Mouse (Mus musculus): ENCODE measurements at regions not wholly inside any gene's neighbourhood (a gene's known extent, or its start where the extent isn't known, plus 50 kb on each side); places are given as distances from the start of the nearest gene placed in this dataset.

- TF ChIP-seq EP300 (IDR thresholded peaks at IDR 0.05; ENCODE audit: insufficient read depth, low read depth, low read length) (no peak), POLR2A (IDR thresholded peaks at IDR 0.05; ENCODE audit: insufficient read depth, low read depth, low read length) (no peak), CTCF (IDR thresholded peaks at IDR 0.05) (no peak)
- Histone ChIP-seq H3K36me3 (ENCODE audit: control insufficient read depth, insufficient read depth, low read length) (peaks cover 4% of the 10 kb centered on the region), H3K9ac (ENCODE audit: low read depth, low read length) (no peak overlapping the region), H3K27ac (peak overlapping the region; percentile 20), H3K79me2 (replicated peaks; ENCODE audit: control insufficient read depth, insufficient read depth, low read length) (no peaks in the 10 kb centered on the region), H3K4me3 (no peak overlapping the region), H3K4me1 (ENCODE audit: control insufficient read depth, insufficient read depth, low read length) (peaks cover 15% of the 10 kb centered on the region), H3K27me3 (ENCODE audit: control insufficient read depth, insufficient read depth, low read length) (no peaks in the 10 kb centered on the region)
- intact Hi-C loops (cut with DNase I), result no loop called here
- WGBS, result 81% methylated on average over 5 of the region's 5 CpGs
- DNase-seq, result no peak
Measured at GRCm38 (mm10) chr2:75773431-75773830, 58.5 kb upstream of the Agps start.

- H3K4me3 ChIP-seq, result no peak overlapping the region
- H3K4me1 ChIP-seq (ENCODE audit: control insufficient read depth, insufficient read depth, low read length), result peaks cover 17% of the 10 kb centered on the region
- peak overlapping the region; percentile 44 for H3K9ac ChIP-seq (ENCODE audit: low read depth, low read length)
- peak overlapping the region; percentile 90 for H3K27ac ChIP-seq
- WGBS, result 21% methylated on average over 11 of the region's 11 CpGs
- intact Hi-C loops (cut with DNase I), result no loop called here
- peak; percentile 55 to 63 for DNase-seq
- no peaks in the 10 kb centered on the region for H3K27me3 ChIP-seq (ENCODE audit: control insufficient read depth, insufficient read depth, low read length)
- no peaks in the 10 kb centered on the region for H3K79me2 ChIP-seq (replicated peaks; ENCODE audit: control insufficient read depth, insufficient read depth, low read length)
- peaks cover 4% of the 10 kb centered on the region for H3K36me3 ChIP-seq (ENCODE audit: control insufficient read depth, insufficient read depth, low read length)
- TF ChIP-seq POLR2A (IDR thresholded peaks at IDR 0.05; ENCODE audit: insufficient read depth, low read depth, low read length), result peak; percentile 17; the same call in 1 of the 2 replicates
- TF ChIP-seq EP300 (IDR thresholded peaks at IDR 0.05; ENCODE audit: insufficient read depth, low read depth, low read length), result peak; percentile 40; the same call in 1 of the 2 replicates
- no peak for TF ChIP-seq CTCF (IDR thresholded peaks at IDR 0.05)
Measured at GRCm38 (mm10) chr2:75772251-75772956, 59.6 kb upstream of the Agps start.

- H3K27ac ChIP-seq, result no peak overlapping the region
- peaks cover 4% of the 10 kb centered on the region for H3K36me3 ChIP-seq (ENCODE audit: control insufficient read depth, insufficient read depth, low read length)
- H3K79me2 ChIP-seq (replicated peaks; ENCODE audit: control insufficient read depth, insufficient read depth, low read length), result no peaks in the 10 kb centered on the region
- H3K4me3 ChIP-seq, result no peak overlapping the region
- whole genome bisulfite sequencing, result 68% methylated on average over 1 of the region's 1 CpGs
- intact Hi-C loops (cut with DNase I), result no loop called here
- DNase-seq, result no peak
- no peak overlapping the region for H3K9ac ChIP-seq (ENCODE audit: low read depth, low read length)
- H3K4me1 ChIP-seq (ENCODE audit: control insufficient read depth, insufficient read depth, low read length), result peaks cover 14% of the 10 kb centered on the region
- TF ChIP-seq EP300 (IDR thresholded peaks at IDR 0.05; ENCODE audit: insufficient read depth, low read depth, low read length) (no peak), CTCF (IDR thresholded peaks at IDR 0.05) (no peak)
- H3K27me3 ChIP-seq (ENCODE audit: control insufficient read depth, insufficient read depth, low read length), result no peaks in the 10 kb centered on the region
Measured at GRCm38 (mm10) chr2:75770633-75771032, 61.3 kb upstream of the Agps start.

GRCm38 (mm10) chr2:75768559-75769304 lies 63.2 kb upstream of the Agps start:
- TF ChIP-seq CTCF (IDR thresholded peaks at IDR 0.05), result no peak
- no peak for TF ChIP-seq POLR2A (IDR thresholded peaks at IDR 0.05; ENCODE audit: insufficient read depth, low read depth, low read length)
- no peak for TF ChIP-seq EP300 (IDR thresholded peaks at IDR 0.05; ENCODE audit: insufficient read depth, low read depth, low read length)
- no peaks in the 10 kb centered on the region for H3K27me3 ChIP-seq (ENCODE audit: control insufficient read depth, insufficient read depth, low read length)
- peaks cover 4% of the 10 kb centered on the region for H3K36me3 ChIP-seq (ENCODE audit: control insufficient read depth, insufficient read depth, low read length)
- no peak for DNase-seq
- H3K79me2 ChIP-seq (replicated peaks; ENCODE audit: control insufficient read depth, insufficient read depth, low read length), result no peaks in the 10 kb centered on the region
- H3K4me3 ChIP-seq, result no peak overlapping the region
- H3K27ac ChIP-seq, result no peak overlapping the region
- intact Hi-C loops (cut with DNase I), result loop anchor here (2.0 kb wide), 1 partner anchor 62 kb away; no protein-coding TSS in a partner anchor
- peaks cover 12% of the 10 kb centered on the region for H3K4me1 ChIP-seq (ENCODE audit: control insufficient read depth, insufficient read depth, low read length)
- H3K9ac ChIP-seq (ENCODE audit: low read depth, low read length), result no peak overlapping the region
- whole genome bisulfite sequencing, result 79% methylated on average over 5 of the region's 5 CpGs

GRCm38 (mm10) chr2:75767871-75768558 lies 63.6 kb upstream of the Nfe2l2 start:
- WGBS, result 53% methylated on average over 7 of the region's 7 CpGs
- Histone ChIP-seq H3K4me3 (no peak overlapping the region), H3K36me3 (ENCODE audit: control insufficient read depth, insufficient read depth, low read length) (peaks cover 4% of the 10 kb centered on the region), H3K9ac (ENCODE audit: low read depth, low read length) (no peak overlapping the region), H3K79me2 (replicated peaks; ENCODE audit: control insufficient read depth, insufficient read depth, low read length) (no peaks in the 10 kb centered on the region), H3K4me1 (ENCODE audit: control insufficient read depth, insufficient read depth, low read length) (peaks cover 16% of the 10 kb centered on the region), H3K27ac (no peak overlapping the region), H3K27me3 (ENCODE audit: control insufficient read depth, insufficient read depth, low read length) (no peaks in the 10 kb centered on the region)
- TF ChIP-seq EP300 (IDR thresholded peaks at IDR 0.05; ENCODE audit: insufficient read depth, low read depth, low read length), result no peak
- TF ChIP-seq POLR2A (IDR thresholded peaks at IDR 0.05; ENCODE audit: insufficient read depth, low read depth, low read length), result no peak
- TF ChIP-seq CTCF (IDR thresholded peaks at IDR 0.05), result no peak
- intact Hi-C loops (cut with DNase I), result loop anchor here (2.0 kb wide), 1 partner anchor 61 kb away; no protein-coding TSS in a partner anchor
- no peak for DNase-seq
